In genomic region chr11:22347651-22348535, GRCm38 (mm10) we compare ENCODE assay signal across 9 mouse cellular contexts. TPM values are rescaled to one million over a fixed set of nuclear protein-coding genes. Genes with fewer than 3 reads are reported as not detected.
A peak's percentile ranks its signal among the peaks of the same experiment; 100 is the strongest.
DNase-seq lines count a peak whose midpoint lies in the region; ATAC-seq and TF ChIP-seq lines count a peak whose summit lies in the region.
"Had no signal": no experiment of that assay in that cellular context is flagged by ENCODE, and none has a peak within 500 bp of the region (broad histone marks: within the 10 kb centered on the region; RNA-seq: fewer than 3 reads in every experiment).

No protein-coding gene starts in this region.

- no peak for TF ChIP-seq POLR2A in kidney, adult 2 months (IDR thresholded peaks at IDR 0.05; ENCODE audit: low read depth, low read length)

- no peak overlapping the region for H3K4me2 ChIP-seq in kidney, embryonic 14.5 days (replicated peaks; ENCODE audit: low read depth, low read length)
- H3K4me2 ChIP-seq in hindbrain, embryonic 15.5 days, result peak overlapping the region; percentile 13; the same call in 1 of the 2 replicates
- H3K4me2 ChIP-seq: heart, embryonic 11.5 days had no signal

- H3K4me1 ChIP-seq in kidney, embryonic 14.5 days (ENCODE audit: control insufficient read depth, insufficient read depth, low read length), result no peaks in the 10 kb centered on the region
- no peaks in the 10 kb centered on the region for H3K4me1 ChIP-seq in kidney, adult 2 months (ENCODE audit: control insufficient read depth, insufficient read depth, low read length)
- peaks cover 22% of the 10 kb centered on the region for H3K4me1 ChIP-seq in hindbrain, embryonic 15.5 days (replicated peaks)

- H3K27me3 ChIP-seq in kidney, embryonic 14.5 days (ENCODE audit: control insufficient read depth, insufficient read depth, low read length), result no peaks in the 10 kb centered on the region
- no peaks in the 10 kb centered on the region for H3K27me3 ChIP-seq in kidney, adult 2 months (replicated peaks; ENCODE audit: control insufficient read depth, insufficient read depth, low read length)
- H3K27me3 ChIP-seq in hindbrain, embryonic 15.5 days, result no peaks in the 10 kb centered on the region

- no peak for TF ChIP-seq CTCF in kidney, adult 2 months (conservative IDR thresholded peaks at IDR 0.05; ENCODE audit: insufficient read depth, insufficient read length, low read depth, low read length)

- H3K4me3 ChIP-seq in kidney, embryonic 14.5 days (ENCODE audit: low read length), result no peak overlapping the region
- H3K4me3 ChIP-seq in kidney, adult 2 months (ENCODE audit: insufficient read depth, low read depth, low read length), result no peak overlapping the region
- no peak overlapping the region for H3K4me3 ChIP-seq in hindbrain, embryonic 15.5 days

- no peaks in the 10 kb centered on the region for H3K9me3 ChIP-seq in kidney, embryonic 14.5 days (ENCODE audit: control insufficient read depth, low read length)
- H3K9me3 ChIP-seq in hindbrain, embryonic 15.5 days, result no peaks in the 10 kb centered on the region

- WGBS in kidney, embryonic 14.5 days, result 60% methylated on average over 13 of the region's 13 CpGs
- WGBS in kidney, adult 2 months, result 62% methylated on average over 13 of the region's 13 CpGs
- 18% methylated on average over 13 of the region's 13 CpGs for WGBS in hindbrain, embryonic 15.5 days

- H3K9ac ChIP-seq in kidney, embryonic 14.5 days (ENCODE audit: low read depth, low read length), result no peak overlapping the region
- H3K9ac ChIP-seq in hindbrain, embryonic 15.5 days, result no peak overlapping the region

- 0 out of 2 replicates have a peak, but pooled peaks have one; percentile 35 for ATAC-seq in kidney, embryonic 14.5 days (ENCODE audit: low FRiP score, low TSS enrichment)
- ATAC-seq in hindbrain, embryonic 15.5 days (ENCODE audit: low FRiP score, low read depth), result peak; percentile 50; the same call in 1 of the 2 replicates
- no peak for ATAC-seq in monocyte, adult 5-6 weeks (replicated peaks; ENCODE audit: insufficient number of reproducible peaks, low FRiP score, low TSS enrichment, poor library complexity, severe bottlenecking)
- no peak for ATAC-seq in inflammation-experienced regulatory T-cells, adult 6 months

- no peak for DNase-seq in kidney, adult 2 months
- peak; percentile 61 for DNase-seq in embryo, embryonic 11 days
- peak; percentile 19 for DNase-seq in neural tube, embryonic 10.5 days (ENCODE audit: extremely low spot score, low spot score)
- DNase-seq in left cerebral cortex, adult 9 months (ENCODE audit: low spot score in 2 of 2), result no peak

- no peaks in the 10 kb centered on the region for H3K36me3 ChIP-seq in kidney, embryonic 14.5 days (ENCODE audit: control insufficient read depth, insufficient read depth, low read length)
- no peaks in the 10 kb centered on the region for H3K36me3 ChIP-seq in kidney, adult 2 months (ENCODE audit: control insufficient read depth, insufficient read depth, low read length)
- H3K36me3 ChIP-seq in hindbrain, embryonic 15.5 days, result no peaks in the 10 kb centered on the region

- H3K27ac ChIP-seq in kidney, embryonic 14.5 days (ENCODE audit: low read depth, low read length), result no peak overlapping the region; the same call in 1 of the 2 replicates
- H3K27ac ChIP-seq in kidney, adult 2 months (ENCODE audit: insufficient read depth, low read depth, low read length), result no peak overlapping the region
- peak overlapping the region; percentile 70 for H3K27ac ChIP-seq in hindbrain, embryonic 15.5 days (replicated peaks)

RNA-seq across cellular contexts. Expression of gene Ehbp1, which starts 5.8 kb away (rescaled TPM):
- polyA plus RNA-seq in kidney, embryonic 14.5 days (2014; fragmentation: Nextera tagmentation; extraction: Ambion mirVana), result 8.3 and 9.8 TPM in 2 replicates
- 1.6 and 2.5 TPM in 2 replicates for polyA plus RNA-seq in kidney, adult 2 months (2012; rRNA removed)
- polyA plus RNA-seq in hindbrain, embryonic 15.5 days (2015; fragmentation: Nextera tagmentation; extraction: Ambion mirVana), result 18.8 and 20.1 TPM in 2 replicates
- 1.6 to 12.2 TPM (median 6.2 TPM) in 3 replicates for total RNA-seq in monocyte, adult 5-6 weeks (2017)
- 1 to 10 TPM in 2 of 3 experiments, under 1 TPM in 1; 0.94 to 2.3 (median 1.7) TPM for polyA plus RNA-seq in inflammation-experienced regulatory T-cells, adult 6 months (2017; shearing (Covaris generic))

Comparison
In these comparisons a context has a peak if more than half of its experiments do, and no peak if none do; other contexts are left out.
1. ATAC-seq: peak in kidney, embryonic 14.5 days (single experiment) and hindbrain, embryonic 15.5 days (single experiment); none in monocyte, adult 5-6 weeks (single experiment) and inflammation-experienced regulatory T-cells, adult 6 months (single experiment).
2. DNase-seq: peak in embryo, embryonic 11 days (single experiment) and neural tube, embryonic 10.5 days (single experiment); none in kidney, adult 2 months (single experiment) and left cerebral cortex, adult 9 months (0 of 2).